Mouse (Mus musculus): Measurements from ENCODE around the gene Fzd7.

Fzd7 gene

GRCm38 (mm10) chr1:59472368-59473180 lies 9.7 kb upstream of the Fzd7 start:
- no peak for DNase-seq

- DNase-seq: no peak
Measured at GRCm38 (mm10) chr1:59473181-59473555, 9.1 kb upstream of the Fzd7 start.

- DNase-seq: no peak
Measured at GRCm38 (mm10) chr1:59475618-59476017, 6.6 kb upstream of the Fzd7 start.

GRCm38 (mm10) chr1:59478911-59479310 lies 3.3 kb upstream of the Fzd7 start:
- no peak for DNase-seq

- DNase-seq: peak; percentile 54
Measured at GRCm38 (mm10) chr1:59480821-59481455, 1.3 kb upstream of the Fzd7 start.

GRCm38 (mm10) chr1:59481456-59482291 lies 550 bp upstream of the Fzd7 start:
- peak; percentile 98 for DNase-seq

GRCm38 (mm10) chr1:59482696-59483520 lies 684 bp downstream of the Fzd7 start:
- peak; percentile 61 for DNase-seq

GRCm38 (mm10) chr1:59483521-59484245 lies 1.5 kb downstream of the Fzd7 start:
- DNase-seq: peak; percentile 89

- no peak for DNase-seq
Measured at GRCm38 (mm10) chr1:59484314-59484713, 2.1 kb downstream of the Fzd7 start.

GRCm38 (mm10) chr1:59484791-59485785 lies 2.9 kb downstream of the Fzd7 start:
- peak; percentile 64 for DNase-seq

GRCm38 (mm10) chr1:59485803-59486202 lies 3.6 kb downstream of the Fzd7 start:
- no peak for DNase-seq

GRCm38 (mm10) chr1:59487651-59488051 lies 5.4 kb downstream of the Fzd7 start:
- DNase-seq: peak; percentile 34

- DNase-seq: no peak
Measured at GRCm38 (mm10) chr1:59488481-59488880, 6.3 kb downstream of the Fzd7 start.

GRCm38 (mm10) chr1:59488991-59489390 lies 6.8 kb downstream of the Fzd7 start:
- DNase-seq: no peak

GRCm38 (mm10) chr1:59491517-59491916 lies 9.3 kb downstream of the Fzd7 start:
- no peak for DNase-seq

GRCm38 (mm10) chr1:59492432-59492831 lies 10.2 kb downstream of the Fzd7 start:
- DNase-seq: no peak

GRCm38 (mm10) chr1:59495970-59496369 lies 13.7 kb downstream of the Fzd7 start:
- no peak for DNase-seq

- DNase-seq: no peak
Measured at GRCm38 (mm10) chr1:59497741-59498613, 15.8 kb downstream of the Fzd7 start.

- no peak for DNase-seq
Measured at GRCm38 (mm10) chr1:59499327-59499726, 17.1 kb downstream of the Fzd7 start.

- DNase-seq: no peak
Measured at GRCm38 (mm10) chr1:59502355-59502754, 20.1 kb downstream of the Fzd7 start.
